Mouse (Mus musculus) limb, embryonic 14.5 days (tissue): ENCODE measurements at regions not wholly inside any gene's neighbourhood (a gene's known extent, or its start where the extent isn't known, plus 50 kb on each side); places are given as distances from the start of the nearest gene placed in this dataset.

Experiments used
- ATAC-seq: fragments of 200-750 bp; cut with Nextera tagmentation; 2 replicates; pipeline ENCODE4 v1.8.0; 2017; ENCODE audit warnings: low read depth, moderate number of reproducible peaks, moderate TSS enrichment; ENCODE audit not compliant: low FRiP score
- DNase-seq: peaks from one replicate; pipeline ENCODE4 v3.0.0-alpha.2; 2015; ENCODE audit warnings: low spot score
- H3K27ac ChIP-seq: fragments of 300-500 bp; sonication (generic); replicated peaks from 2 replicates; pipeline ENCODE4 v1.5.1; 2014; ENCODE audit warnings: low read depth, mild to moderate bottlenecking, low read length, moderate library complexity, mixed read lengths
- H3K27me3 ChIP-seq: fragments of 300-500 bp; sonication (generic); 2 replicates; pipeline ENCODE4 v1.6.1; 2014; ENCODE audit warnings: low read length, mixed read lengths; ENCODE audit not compliant: control insufficient read depth, insufficient read depth
- H3K36me3 ChIP-seq: fragments of 300-500 bp; sonication (generic); 2 replicates; pipeline ENCODE4 v1.6.1; 2014; ENCODE audit warnings: mild to moderate bottlenecking, low read length, moderate library complexity, mixed read lengths; ENCODE audit not compliant: control insufficient read depth, insufficient read depth
- H3K4me1 ChIP-seq: fragments of 300-500 bp; sonication (generic); 2 replicates; pipeline ENCODE4 v1.6.1; 2014; ENCODE audit warnings: antibody characterized with exemption, low read length, mixed read lengths; ENCODE audit not compliant: control insufficient read depth, insufficient read depth
- H3K4me2 ChIP-seq: fragments of 300-500 bp; sonication (generic); replicated peaks from 2 replicates; pipeline ENCODE4 v1.6.1; 2014; ENCODE audit warnings: low read depth, mild to moderate bottlenecking, low read length, moderate library complexity; ENCODE audit not compliant: severe bottlenecking
- H3K4me3 ChIP-seq: fragments of 300-500 bp; sonication (generic); replicated peaks from 2 replicates; pipeline ENCODE4 v1.5.1; 2014; ENCODE audit warnings: low read length
- H3K9ac ChIP-seq: fragments of 300-500 bp; sonication (generic); 2 replicates; pipeline ENCODE4 v1.6.1; 2014; ENCODE audit warnings: mild to moderate bottlenecking, low read depth, low read length, moderate library complexity; ENCODE audit not compliant: severe bottlenecking
- H3K9me3 ChIP-seq: fragments of 300-500 bp; sonication (generic); 2 replicates; pipeline ENCODE4 v1.6.1; 2016; ENCODE audit warnings: low read length; ENCODE audit not compliant: control insufficient read depth
- POLR2A ChIP-seq: fragments of 200-500 bp; IDR thresholded peaks from 2 replicates; pipeline ENCODE4 v1.8.0; 2012; ENCODE audit warnings: inconsistent platforms, mild to moderate bottlenecking, moderate library complexity, borderline replicate concordance; ENCODE audit not compliant: insufficient read depth, insufficient read length; ENCODE audit errors: extremely low read depth
- WGBS: fragments of 180-500 bp; shearing (Covaris S2); extraction: QIAGEN DNeasy Blood & Tissue Kit; methylation state at CpG from one replicate; pipeline ENCODE4 v1.1.7; 2014; 5-methylcytosine and 5-hydroxymethylcytosine counted together

- no peak for TF ChIP-seq POLR2A
- Histone ChIP-seq H3K9ac (no peak overlapping the region), H3K27ac (no peak overlapping the region), H3K27me3 (no peaks in the 10 kb centered on the region), H3K4me3 (no peak overlapping the region), H3K4me2 (no peak overlapping the region), H3K36me3 (no peaks in the 10 kb centered on the region), H3K4me1 (0 out of 2 replicates have a peak, but pooled peaks cover 7% of the 10 kb centered on the region), H3K9me3 (no peaks in the 10 kb centered on the region)
- no peak for DNase-seq
- 76% methylated on average over 4 of the region's 4 CpGs for WGBS
- no peak for ATAC-seq
Observed at GRCm38 (mm10) chr16:77537351-77537750, 64.5 kb downstream of the Gm11146 start.

- ATAC-seq = no peak
Observed at GRCm38 (mm10) chr16:77536746-77537145, 65.1 kb downstream of the Gm11146 start.

GRCm38 (mm10) chr16:77536314-77536713 is 65.6 kb downstream of the Gm11146 start:
- DNase-seq (no peak), ATAC-seq (no peak)
- Histone ChIP-seq H3K4me3 (no peak overlapping the region), H3K9ac (no peak overlapping the region), H3K36me3 (no peaks in the 10 kb centered on the region), H3K9me3 (no peaks in the 10 kb centered on the region), H3K27me3 (no peaks in the 10 kb centered on the region), H3K4me2 (no peak overlapping the region), H3K27ac (no peak overlapping the region), H3K4me1 (0 out of 2 replicates have a peak, but pooled peaks cover 7% of the 10 kb centered on the region)
- TF ChIP-seq POLR2A = no peak
- 80% methylated on average over 6 of the region's 6 CpGs for WGBS

More at GRCm38 (mm10) chr16:77536746-77537145, 65.1 kb downstream of the Gm11146 start:
- no peak overlapping the region for H3K4me3 ChIP-seq
- no peaks in the 10 kb centered on the region for H3K36me3 ChIP-seq
- H3K9ac ChIP-seq = no peak overlapping the region
- 71% methylated on average over 10 of the region's 10 CpGs for WGBS
- H3K4me1 ChIP-seq = 0 out of 2 replicates have a peak, but pooled peaks cover 7% of the 10 kb centered on the region
- TF ChIP-seq POLR2A = no peak
- H3K4me2 ChIP-seq = no peak overlapping the region
- H3K27ac ChIP-seq = no peak overlapping the region
- no peak for DNase-seq
- no peaks in the 10 kb centered on the region for H3K27me3 ChIP-seq
- H3K9me3 ChIP-seq = no peaks in the 10 kb centered on the region

- no peak for TF ChIP-seq POLR2A
- DNase-seq = peak; percentile 60
- 78% methylated on average over 3 of the region's 3 CpGs for WGBS
Observed at GRCm38 (mm10) chr16:77535021-77535420, 66.9 kb downstream of the Gm11146 start.

GRCm38 (mm10) chr16:77531596-77531995 is 70.3 kb downstream of the Gm11146 start:
- Histone ChIP-seq H3K27ac (no peak overlapping the region), H3K36me3 (no peaks in the 10 kb centered on the region), H3K27me3 (no peaks in the 10 kb centered on the region), H3K4me1 (0 out of 2 replicates have a peak, but pooled peaks cover 5% of the 10 kb centered on the region), H3K9ac (no peak overlapping the region), H3K4me3 (no peak overlapping the region), H3K4me2 (no peak overlapping the region), H3K9me3 (no peaks in the 10 kb centered on the region; the same call in 1 of the 2 replicates)
- TF ChIP-seq POLR2A = no peak
- DNase-seq = no peak
- ATAC-seq = no peak
- 83% methylated on average over 10 of the region's 10 CpGs for whole genome bisulfite sequencing

More at GRCm38 (mm10) chr16:77535021-77535420, 66.9 kb downstream of the Gm11146 start:
- no peak overlapping the region for H3K9ac ChIP-seq
- no peak for ATAC-seq
- H3K27ac ChIP-seq = no peak overlapping the region
- no peaks in the 10 kb centered on the region for H3K27me3 ChIP-seq
- no peak overlapping the region for H3K4me2 ChIP-seq
- no peak overlapping the region for H3K4me3 ChIP-seq
- H3K9me3 ChIP-seq = no peaks in the 10 kb centered on the region; the same call in 1 of the 2 replicates
- no peaks in the 10 kb centered on the region for H3K36me3 ChIP-seq
- 0 out of 2 replicates have a peak, but pooled peaks cover 7% of the 10 kb centered on the region for H3K4me1 ChIP-seq
